Comparison of ENCODE assay signal across 8 mouse cellular contexts in the genomic region with DNA sequence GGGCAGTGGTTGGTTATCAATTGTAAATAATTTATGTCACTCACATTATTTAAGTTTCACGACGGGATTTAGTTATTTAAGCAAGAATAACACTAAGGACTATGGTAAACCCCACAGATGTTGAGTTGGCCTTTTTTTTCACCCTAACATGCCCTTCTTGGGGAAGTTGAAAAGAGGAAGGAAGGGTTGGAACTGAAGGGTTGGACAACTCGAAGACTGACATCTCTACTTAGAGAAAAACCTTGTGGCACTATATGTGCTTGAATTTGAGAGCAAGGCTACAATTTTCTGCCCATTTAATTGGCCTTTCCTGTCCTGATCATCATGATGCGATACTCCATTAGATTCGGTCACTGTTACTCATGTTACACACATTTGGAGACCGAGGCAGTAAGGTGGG. TPM values are rescaled to one million over a fixed set of nuclear protein-coding genes. Genes with fewer than 3 reads are reported as not detected.
DNase-seq lines count a peak whose midpoint lies in the region; ATAC-seq and TF ChIP-seq lines count a peak whose summit lies in the region.

No protein-coding gene starts in this region.

- peak overlapping the region; percentile 82; the same call in 1 of the 2 replicates for H3K4me2 ChIP-seq in neural tube, embryonic 11.5 days (ENCODE audit: low read depth)
- peak overlapping the region; percentile 66 for H3K4me2 ChIP-seq in liver, embryonic 14.5 days (ENCODE audit: low read depth)
- H3K4me2 ChIP-seq in stomach, embryonic 14.5 days (replicated peaks; ENCODE audit: low read depth, low read length), result peak overlapping the region; percentile 76

- no peak overlapping the region for H3K9ac ChIP-seq in neural tube, embryonic 11.5 days (ENCODE audit: low read length)
- no peak overlapping the region for H3K9ac ChIP-seq in liver, embryonic 14.5 days (replicated peaks)
- H3K9ac ChIP-seq in stomach, embryonic 14.5 days (replicated peaks; ENCODE audit: low read depth, low read length), result no peak overlapping the region; the same call in 1 of the 2 replicates

- no peak for TF ChIP-seq EP300 in liver, embryonic 14.5 days (IDR thresholded peaks at IDR 0.05; ENCODE audit: low read depth)

- no peak for TF ChIP-seq CTCF in liver, embryonic 14.5 days (IDR thresholded peaks at IDR 0.05; ENCODE audit: low read depth)

- no peaks in the 10 kb centered on the region for H3K36me3 ChIP-seq in neural tube, embryonic 11.5 days (ENCODE audit: control insufficient read depth, insufficient read depth, low read length)
- no peaks in the 10 kb centered on the region for H3K36me3 ChIP-seq in liver, embryonic 14.5 days (replicated peaks; ENCODE audit: control insufficient read depth, insufficient read depth, low read depth)
- H3K36me3 ChIP-seq in stomach, embryonic 14.5 days (ENCODE audit: control insufficient read depth, insufficient read depth, low read length), result no peaks in the 10 kb centered on the region

- no peaks in the 10 kb centered on the region for H3K4me1 ChIP-seq in neural tube, embryonic 11.5 days (ENCODE audit: control insufficient read depth, insufficient read depth, low read length)
- H3K4me1 ChIP-seq in liver, embryonic 14.5 days (replicated peaks; ENCODE audit: control insufficient read depth in 2 of 2, insufficient read depth in 2 of 2, low read length in 1 of 2), result peaks cover 0 to 2% of the 10 kb centered on the region in 2 experiments; a peak in 1 of 4 replicates
- peaks cover 4% of the 10 kb centered on the region; the same call in 1 of the 2 replicates for H3K4me1 ChIP-seq in stomach, embryonic 14.5 days (ENCODE audit: control insufficient read depth, insufficient read depth, low read length)

- ATAC-seq in neural tube, embryonic 11.5 days (ENCODE audit: insufficient read depth, low FRiP score, low TSS enrichment), result no peak
- peak; percentile 52 for ATAC-seq in granulocyte monocyte progenitor cell, adult 5-6 weeks (replicated peaks; ENCODE audit: poor library complexity, severe bottlenecking)
- ATAC-seq in liver, embryonic 14.5 days (ENCODE audit: insufficient read depth), result no peak
- no peak for ATAC-seq in stomach, embryonic 14.5 days (ENCODE audit: insufficient number of reproducible peaks, insufficient read depth, low FRiP score, low read depth)

- DNase-seq in neural tube, embryonic 11.5 days (ENCODE audit: low spot score), result no peak
- no peak for DNase-seq in neural tube, embryonic 10.5 days (ENCODE audit: extremely low spot score, low spot score)
- no peak for DNase-seq in liver, embryonic 14.5 days (ENCODE audit: low read depth in 3 of 3, low spot score in 3 of 3)
- no peak for DNase-seq in gastrocnemius, postnatal 36 days
- DNase-seq in thymus, adult 18-20 months, result no peak
- no peak for DNase-seq in spleen, postnatal 14 days (ENCODE audit: low spot score in 2 of 2)

- 87% methylated on average over 6 of the region's 6 CpGs for WGBS in neural tube, embryonic 11.5 days
- WGBS in liver, embryonic 14.5 days (ENCODE audit: insufficient replicate concordance), result 34% methylated on average over 6 of the region's 6 CpGs
- 72% methylated on average over 6 of the region's 6 CpGs for WGBS in stomach, embryonic 14.5 days

- H3K4me3 ChIP-seq in neural tube, embryonic 11.5 days (ENCODE audit: low read depth, low read length), result no peak overlapping the region
- no peak overlapping the region for H3K4me3 ChIP-seq in liver, embryonic 14.5 days (ENCODE audit: insufficient read depth in 1 of 2, low read depth in 2 of 2, low read length in 2 of 2)
- peak overlapping the region; percentile 78; the same call in 1 of the 2 replicates for H3K4me3 ChIP-seq in stomach, embryonic 14.5 days (ENCODE audit: low read depth, low read length)

- H3K9me3 ChIP-seq in neural tube, embryonic 11.5 days (ENCODE audit: control insufficient read depth, low read length), result no peaks in the 10 kb centered on the region
- no peaks in the 10 kb centered on the region for H3K9me3 ChIP-seq in liver, embryonic 14.5 days (ENCODE audit: control insufficient read depth, low read length)
- H3K9me3 ChIP-seq in stomach, embryonic 14.5 days (ENCODE audit: control insufficient read depth, low read depth, low read length), result no peaks in the 10 kb centered on the region

- intact Hi-C loops in gastrocnemius, postnatal 36 days (cut with DNase I), result no loop called here

- no peak overlapping the region for H3K27ac ChIP-seq in neural tube, embryonic 11.5 days (ENCODE audit: low read depth, low read length)
- no peak overlapping the region for H3K27ac ChIP-seq in liver, embryonic 14.5 days
- no peak overlapping the region for H3K27ac ChIP-seq in stomach, embryonic 14.5 days (ENCODE audit: low read length)

- H3K27me3 ChIP-seq in neural tube, embryonic 11.5 days (ENCODE audit: control insufficient read depth, insufficient read depth, low read length), result no peaks in the 10 kb centered on the region
- no peaks in the 10 kb centered on the region for H3K27me3 ChIP-seq in liver, embryonic 14.5 days (ENCODE audit: control insufficient read depth, insufficient read depth, low read length)
- no peaks in the 10 kb centered on the region for H3K27me3 ChIP-seq in stomach, embryonic 14.5 days (ENCODE audit: control insufficient read depth, insufficient read depth, low read length)

RNA-seq across cellular contexts. Expression of gene Slc16a7, which starts 0.7 kb away (rescaled TPM):
- 5.7 and 5.8 TPM in 2 replicates for polyA plus RNA-seq in neural tube, embryonic 11.5 days (2014; fragmentation: Nextera tagmentation; extraction: Ambion mirVana)
- total RNA-seq in granulocyte monocyte progenitor cell, adult 5-6 weeks (2014; fragmentation: Nextera tagmentation), result 12.0 and 12.8 TPM in 2 replicates
- total RNA-seq in granulocyte monocyte progenitor cell, adult 5-6 weeks (2017), result 17.5 and 23.9 TPM in 2 replicates
- 2.7 and 3.4 TPM in 2 replicates for polyA plus RNA-seq in liver, embryonic 14.5 days (2012; rRNA removed)
- 9.7 and 10.0 TPM in 2 replicates for polyA plus RNA-seq in liver, embryonic 14.5 days (2014; fragmentation: Nextera tagmentation; extraction: Ambion mirVana)
- 12.7 and 14.2 TPM in 2 replicates for polyA plus RNA-seq in stomach, embryonic 14.5 days (2014; fragmentation: Nextera tagmentation; extraction: Ambion mirVana)
- 1 to 10 TPM; 2.5 to 4.4 TPM for total RNA-seq in gastrocnemius, postnatal 36 days (2021)
